Mouse (Mus musculus) thymus, postnatal 0 days (tissue): ENCODE results near the gene Zfp804a. TPM values are rescaled to one million over a fixed set of nuclear protein-coding genes. Genes with fewer than 3 reads are reported as not detected.

Source experiments
- DNase-seq: peaks from one replicate; pipeline ENCODE4 v3.0.0-alpha.2; 2015; ENCODE audit warnings: low spot score
- polyA plus RNA-seq: library from polyadenylated mRNA; unstranded; fragments of >200 nt; fragmentation: Nextera tagmentation; extraction: Ambion mirVana; gene quantifications from 2 replicates; pipeline ENCODE4 v1.2.1, GENCODE M21; 2015

The Zfp804a gene
- polyA plus RNA-seq, 1 experiment from 2014 or later, result 0.04 TPM

DNA sequence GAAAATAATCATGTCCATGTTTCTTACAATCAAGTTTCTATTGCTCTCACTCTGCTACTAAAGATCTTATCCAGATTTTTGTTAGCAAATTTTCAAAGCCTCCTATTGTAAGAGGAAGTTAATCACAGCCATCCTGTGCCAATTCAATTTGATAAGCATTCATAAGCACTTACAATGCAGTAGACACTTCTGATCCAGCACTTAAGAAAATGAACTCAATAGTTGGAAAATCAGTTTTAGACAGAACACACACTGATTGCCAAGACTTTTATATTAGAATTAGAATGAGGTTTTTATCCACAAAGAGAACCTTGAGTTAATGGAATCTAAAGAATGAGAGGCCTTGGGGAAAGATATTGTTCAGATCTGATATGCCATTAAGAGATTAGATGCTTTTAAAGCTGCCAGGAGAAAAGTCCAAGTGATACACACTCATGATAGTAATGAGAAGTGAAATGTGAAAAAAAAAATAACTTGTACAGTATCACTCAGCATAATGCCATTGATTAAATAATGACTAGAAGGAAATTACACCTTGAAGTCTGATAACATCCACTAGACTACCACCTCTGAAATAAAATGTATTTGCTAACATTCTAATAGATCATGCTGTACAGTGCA is 194.0 kb downstream of the Zfp804a start:
- no peak for DNase-seq

DNA sequence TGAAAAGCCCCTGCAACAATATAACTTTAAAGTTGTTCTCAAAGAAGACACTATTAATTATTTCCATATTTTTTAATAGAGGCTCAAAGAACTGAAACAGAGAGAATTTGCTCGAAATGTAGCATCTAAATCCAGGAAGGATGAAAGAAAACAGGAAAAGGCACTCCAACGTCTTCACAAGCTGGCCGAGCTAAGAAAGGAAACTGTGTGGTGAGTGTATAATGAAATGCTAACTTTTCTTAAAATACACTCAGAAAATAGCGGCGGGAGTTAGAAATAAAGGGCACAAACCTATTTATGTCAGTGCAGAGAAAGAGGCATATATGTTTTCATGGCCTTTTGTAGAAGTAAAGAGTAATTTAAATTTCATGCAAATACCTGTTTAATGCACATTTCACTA is 200.4 kb downstream of the Zfp804a start:
- no peak for DNase-seq

DNA sequence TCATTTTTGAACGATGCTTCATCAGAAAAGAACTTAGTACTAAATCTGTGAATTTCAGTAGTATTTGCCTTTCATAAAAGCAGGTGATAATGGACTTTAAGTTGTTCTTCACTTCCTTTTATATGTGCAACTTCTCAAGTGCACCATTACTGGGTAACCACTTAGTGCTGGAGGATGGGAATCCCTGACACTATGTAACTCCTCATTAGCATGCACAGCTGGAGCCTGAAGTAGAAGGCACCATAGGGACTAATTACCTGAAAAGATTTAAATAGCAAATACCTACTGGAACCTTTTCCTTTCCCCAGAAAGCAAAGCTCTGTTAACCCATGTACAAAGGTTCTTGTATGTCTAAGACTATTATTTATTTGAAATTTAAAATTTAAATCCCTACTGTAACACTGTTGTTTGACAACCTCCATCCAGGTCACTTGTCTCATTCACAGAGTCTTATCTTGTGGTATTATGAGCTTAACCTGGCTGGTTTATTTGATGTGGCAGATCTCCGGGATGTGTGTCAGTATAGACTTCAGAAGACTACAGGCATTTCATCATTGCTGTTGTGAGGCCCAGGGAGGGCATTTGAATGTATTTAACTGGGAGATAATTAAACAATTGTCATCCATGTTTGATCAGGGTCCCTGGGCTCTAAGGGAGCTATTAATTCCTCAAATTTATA is 229.7 kb downstream of the Zfp804a start:
- DNase-seq, result no peak

GRCm38 (mm10) chr2:82294932-82295493 is 242.0 kb downstream of the Zfp804a start:
- DNase-seq, result no peak
